Mouse (Mus musculus): ENCODE data around the gene Lpar3.
A peak's percentile ranks its signal among the peaks of the same experiment; 100 is the strongest.

Lpar3 gene

GRCm38 (mm10) chr3:146211141-146211747 is 9.5 kb upstream of the Lpar3 start:
- DNase-seq: no peak

- no peak for DNase-seq
These were observed 8.8 kb upstream of the Lpar3 start for GRCm38 (mm10) chr3:146211964-146212363.

- DNase-seq: no peak
These were observed 7.4 kb upstream of the Lpar3 start for GRCm38 (mm10) chr3:146213336-146213735.

- DNase-seq: no peak
These were observed 4.2 kb upstream of the Lpar3 start for GRCm38 (mm10) chr3:146216561-146216960.

- no peak for DNase-seq
These were observed 3.5 kb downstream of the Lpar3 start for GRCm38 (mm10) chr3:146224271-146224670.

- DNase-seq: no peak
These were observed 4.4 kb downstream of the Lpar3 start for GRCm38 (mm10) chr3:146225061-146225761.

- peak; percentile 77 for DNase-seq
These were observed 6.7 kb downstream of the Lpar3 start for GRCm38 (mm10) chr3:146227427-146227826.

- DNase-seq: no peak
These were observed 8.0 kb downstream of the Lpar3 start for GRCm38 (mm10) chr3:146228559-146229310.

- DNase-seq: no peak
These were observed 11.9 kb downstream of the Lpar3 start for GRCm38 (mm10) chr3:146232708-146233107.

- peak; percentile 44 for DNase-seq
These were observed 13.0 kb downstream of the Lpar3 start for GRCm38 (mm10) chr3:146233741-146234140.

- DNase-seq: peak; percentile 80
These were observed 13.8 kb downstream of the Lpar3 start for GRCm38 (mm10) chr3:146234530-146234929.

- DNase-seq: no peak
These were observed 15.5 kb downstream of the Lpar3 start for GRCm38 (mm10) chr3:146236280-146236679.

- DNase-seq: no peak
These were observed 16.9 kb downstream of the Lpar3 start for GRCm38 (mm10) chr3:146237676-146238075.

- DNase-seq: no peak
These were observed 23.9 kb downstream of the Lpar3 start for GRCm38 (mm10) chr3:146244630-146245029.

- DNase-seq: no peak
These were observed 25.8 kb downstream of the Lpar3 start for GRCm38 (mm10) chr3:146246557-146246956.

GRCm38 (mm10) chr3:146246992-146247391 is 26.2 kb downstream of the Lpar3 start:
- no peak for DNase-seq

GRCm38 (mm10) chr3:146249895-146250294 is 29.1 kb downstream of the Lpar3 start:
- DNase-seq: no peak

GRCm38 (mm10) chr3:146251771-146252170 is 31.0 kb downstream of the Lpar3 start:
- DNase-seq: no peak

- DNase-seq: peak; percentile 70
These were observed 33.1 kb downstream of the Lpar3 start for GRCm38 (mm10) chr3:146253736-146254320.

- DNase-seq: no peak
These were observed 34.4 kb downstream of the Lpar3 start for GRCm38 (mm10) chr3:146255123-146255522.

GRCm38 (mm10) chr3:146257483-146258122 is 36.8 kb downstream of the Lpar3 start:
- DNase-seq: peak; percentile 59

GRCm38 (mm10) chr3:146260203-146260602 is 39.4 kb downstream of the Lpar3 start:
- peak; percentile 85 for DNase-seq

GRCm38 (mm10) chr3:146260845-146261244 is 40.1 kb downstream of the Lpar3 start:
- peak; percentile 55 for DNase-seq

All from heart, adult 11 months (tissue).